Mouse (Mus musculus): ENCODE measurements around the gene Ubqln4. TPM values are rescaled to one million over a fixed set of nuclear protein-coding genes. Genes with fewer than 3 reads are reported as not detected.

Gene Ubqln4
- total RNA-seq, 1 experiment = 103 TPM

DNA sequence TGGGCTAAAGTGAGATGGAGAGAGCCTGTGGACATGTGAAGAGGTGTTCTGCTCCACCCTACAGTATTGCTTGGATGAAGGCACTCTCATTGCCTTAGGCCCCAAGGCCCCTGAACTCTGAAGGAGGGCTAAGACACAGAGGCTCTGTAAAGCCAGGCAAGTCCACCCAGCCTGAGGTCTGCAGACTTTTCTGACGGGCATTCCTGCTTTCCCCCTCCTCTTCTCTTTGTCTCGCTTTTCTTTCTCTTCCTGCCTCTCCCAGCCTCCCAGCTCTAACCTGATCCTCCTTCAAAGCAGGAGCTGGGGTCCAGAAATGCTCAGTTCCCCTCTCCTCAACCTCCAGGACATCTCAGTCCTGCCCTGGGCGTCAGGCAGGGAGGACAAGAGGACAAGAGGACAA, 18.6 kb upstream of the Ubqln4 start:
- TF ChIP-seq CHD2 (IDR thresholded peaks at IDR 0.05; ENCODE audit: low read depth, low read length) = no peak
- TF ChIP-seq MAFK (IDR thresholded peaks at IDR 0.05; ENCODE audit: insufficient read depth, low read depth, low read length) = no peak
- no peak for TF ChIP-seq ZNF384 (IDR thresholded peaks at IDR 0.05; ENCODE audit: low read depth, low read length)
- no peak for TF ChIP-seq HCFC1 (IDR thresholded peaks at IDR 0.05; ENCODE audit: borderline replicate concordance, insufficient read depth, low read length)
- no peak for TF ChIP-seq ZC3H11A (IDR thresholded peaks at IDR 0.05; ENCODE audit: borderline replicate concordance, low read depth, low read length)
- Histone ChIP-seq H3K36me3 (ENCODE audit: control insufficient read depth, insufficient read depth, low read length, poor library complexity, severe bottlenecking) (peaks cover 23% of the 10 kb centered on the region), H3K4me3 (ENCODE audit: insufficient read depth in 1 of 2, low read depth in 1 of 2, low read length in 2 of 2, poor library complexity in 1 of 2, severe bottlenecking in 1 of 2) (no peak overlapping the region), H3K9ac (ENCODE audit: insufficient read depth, low read depth, low read length, poor library complexity, severe bottlenecking) (no peak overlapping the region), H3K27ac (ENCODE audit: insufficient read depth, low read depth, low read length, poor library complexity, severe bottlenecking) (no peak overlapping the region), H3K4me1 (ENCODE audit: control insufficient read depth in 2 of 2, insufficient read depth in 2 of 2, low read length in 2 of 2, poor library complexity in 1 of 2) (peaks cover 5 to 33% of the 10 kb centered on the region in 2 experiments), H3K9me3 (ENCODE audit: control insufficient read depth, insufficient read depth, low read depth, low read length) (no peaks in the 10 kb centered on the region)
- in situ Hi-C loops (cut with MboI; ENCODE audit: low sequenced_read_pairs in 2 of 2, unreplicated experiment in 2 of 2) = no loop called here
- DNase-seq (ENCODE audit: low read depth, low spot score) = no peak

DNA sequence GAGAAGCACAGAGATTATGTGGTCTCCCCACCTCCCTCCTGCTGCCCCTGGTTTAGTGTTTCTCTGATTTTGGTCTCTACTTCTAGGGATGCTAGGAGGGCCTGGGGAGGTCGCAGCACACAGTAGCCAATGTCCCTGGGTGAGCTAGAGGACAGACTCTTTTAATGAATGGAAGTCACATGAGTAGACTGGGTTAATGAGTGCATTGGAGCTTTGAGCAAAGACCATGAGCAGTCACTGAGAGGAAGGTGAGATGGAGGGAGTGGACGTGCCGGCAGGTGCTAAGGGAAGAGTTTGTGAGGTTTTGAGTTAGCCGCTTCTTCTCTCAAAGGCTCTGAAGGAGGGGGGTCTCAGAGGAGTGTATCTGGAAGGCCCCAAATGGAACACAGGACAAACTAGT, 18.0 kb upstream of the Ubqln4 start:
- Histone ChIP-seq H3K36me3 (ENCODE audit: control insufficient read depth, insufficient read depth, low read length, poor library complexity, severe bottlenecking) (peaks cover 23% of the 10 kb centered on the region), H3K27ac (ENCODE audit: insufficient read depth, low read depth, low read length, poor library complexity, severe bottlenecking) (no peak overlapping the region), H3K4me3 (ENCODE audit: insufficient read depth in 1 of 2, low read depth in 1 of 2, low read length in 2 of 2, poor library complexity in 1 of 2, severe bottlenecking in 1 of 2) (peak overlapping the region; percentile 1 to 54; a peak in 1 of 4 replicates), H3K9me3 (ENCODE audit: control insufficient read depth, insufficient read depth, low read depth, low read length) (no peaks in the 10 kb centered on the region), H3K4me1 (ENCODE audit: control insufficient read depth in 2 of 2, insufficient read depth in 2 of 2, low read length in 2 of 2, poor library complexity in 1 of 2) (peaks cover 5 to 37% of the 10 kb centered on the region in 2 experiments), H3K9ac (ENCODE audit: insufficient read depth, low read depth, low read length, poor library complexity, severe bottlenecking) (no peak overlapping the region; the same call in 1 of the 2 replicates)
- DNase-seq (ENCODE audit: low read depth, low spot score) = no peak
- TF ChIP-seq HCFC1 (IDR thresholded peaks at IDR 0.05; ENCODE audit: borderline replicate concordance, insufficient read depth, low read length) = no peak
- in situ Hi-C loops (cut with MboI; ENCODE audit: low sequenced_read_pairs in 2 of 2, unreplicated experiment in 2 of 2) = no loop called here

DNA sequence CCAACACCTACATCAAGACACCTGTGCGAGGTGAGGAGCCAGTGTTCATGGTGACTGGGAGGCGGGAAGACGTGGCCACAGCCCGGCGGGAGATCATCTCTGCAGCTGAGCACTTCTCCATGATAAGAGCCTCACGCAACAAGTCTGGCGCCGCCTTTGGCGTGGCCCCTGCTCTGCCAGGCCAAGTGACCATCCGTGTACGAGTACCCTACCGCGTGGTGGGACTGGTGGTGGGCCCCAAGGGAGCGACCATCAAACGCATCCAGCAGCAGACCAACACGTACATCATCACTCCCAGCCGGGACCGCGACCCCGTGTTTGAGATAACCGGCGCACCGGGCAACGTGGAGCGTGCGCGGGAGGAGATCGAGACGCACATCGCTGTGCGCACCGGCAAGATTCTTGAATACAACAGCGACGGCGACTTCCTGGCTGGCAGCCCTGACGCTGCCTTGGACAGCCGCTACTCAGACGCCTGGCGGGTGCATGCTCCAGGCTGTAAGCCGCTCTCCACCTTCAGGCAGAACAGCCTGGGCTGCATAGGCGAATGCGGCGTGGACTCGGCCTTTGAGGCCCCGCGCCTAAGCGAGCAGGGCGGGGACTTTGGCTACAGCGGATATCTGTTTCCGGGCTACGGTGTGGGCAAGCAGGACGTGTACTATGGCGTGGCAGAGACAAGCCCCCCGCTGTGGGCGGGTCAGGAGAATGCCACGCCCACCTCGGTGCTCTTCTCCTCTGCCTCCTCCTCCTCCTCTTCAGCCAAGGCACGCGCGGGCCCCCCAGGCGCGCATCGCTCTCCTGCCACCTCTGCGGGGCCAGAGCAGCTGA, 17.2 kb upstream of the Ubqln4 start:
- peaks cover 5 to 41% of the 10 kb centered on the region in 2 experiments for H3K4me1 ChIP-seq (ENCODE audit: control insufficient read depth in 2 of 2, insufficient read depth in 2 of 2, low read length in 2 of 2, poor library complexity in 1 of 2)
- no peak overlapping the region for H3K27ac ChIP-seq (ENCODE audit: insufficient read depth, low read depth, low read length, poor library complexity, severe bottlenecking)
- no peak for DNase-seq (ENCODE audit: low read depth, low spot score)
- peak overlapping the region; percentile 41 to 54 for H3K4me3 ChIP-seq (ENCODE audit: insufficient read depth in 1 of 2, low read depth in 1 of 2, low read length in 2 of 2, poor library complexity in 1 of 2, severe bottlenecking in 1 of 2)
- no peak for TF ChIP-seq ZC3H11A (IDR thresholded peaks at IDR 0.05; ENCODE audit: borderline replicate concordance, low read depth, low read length)
- in situ Hi-C loops (cut with MboI; ENCODE audit: low sequenced_read_pairs in 2 of 2, unreplicated experiment in 2 of 2) = no loop called here
- peaks cover 23% of the 10 kb centered on the region for H3K36me3 ChIP-seq (ENCODE audit: control insufficient read depth, insufficient read depth, low read length, poor library complexity, severe bottlenecking)
- peak overlapping the region; percentile 22 for H3K9ac ChIP-seq (ENCODE audit: insufficient read depth, low read depth, low read length, poor library complexity, severe bottlenecking)
- H3K9me3 ChIP-seq (ENCODE audit: control insufficient read depth, insufficient read depth, low read depth, low read length) = no peaks in the 10 kb centered on the region

DNA sequence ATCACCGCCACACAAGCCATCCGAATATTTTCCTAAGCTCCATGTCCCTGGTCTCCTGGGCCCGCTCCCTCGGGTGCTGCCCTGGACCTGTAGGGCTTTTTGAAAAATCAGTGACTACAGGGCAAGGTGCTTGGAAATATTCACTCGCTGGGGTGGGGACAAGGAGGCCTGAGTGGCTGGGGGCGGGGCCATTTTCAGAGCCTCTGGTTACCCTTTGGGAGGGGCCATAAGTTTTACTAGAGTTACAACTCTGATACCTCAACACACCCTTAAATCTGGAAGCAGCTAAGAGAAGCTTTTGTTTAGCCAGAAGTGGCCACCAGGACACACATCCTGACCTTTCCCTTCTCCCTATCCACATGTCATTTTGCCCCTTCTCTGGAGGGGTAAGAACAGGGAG, 16.4 kb upstream of the Ubqln4 start:
- TF ChIP-seq ZNF384 (IDR thresholded peaks at IDR 0.05; ENCODE audit: low read depth, low read length) (no peak), HCFC1 (IDR thresholded peaks at IDR 0.05; ENCODE audit: borderline replicate concordance, insufficient read depth, low read length) (no peak), MAFK (IDR thresholded peaks at IDR 0.05; ENCODE audit: insufficient read depth, low read depth, low read length) (no peak), ZC3H11A (IDR thresholded peaks at IDR 0.05; ENCODE audit: borderline replicate concordance, low read depth, low read length) (no peak), CHD2 (IDR thresholded peaks at IDR 0.05; ENCODE audit: low read depth, low read length) (no peak)
- Histone ChIP-seq H3K4me3 (ENCODE audit: insufficient read depth in 1 of 2, low read depth in 1 of 2, low read length in 2 of 2, poor library complexity in 1 of 2, severe bottlenecking in 1 of 2) (peak overlapping the region; percentile 41 to 54), H3K27ac (ENCODE audit: insufficient read depth, low read depth, low read length, poor library complexity, severe bottlenecking) (no peak overlapping the region), H3K9ac (ENCODE audit: insufficient read depth, low read depth, low read length, poor library complexity, severe bottlenecking) (no peak overlapping the region), H3K36me3 (ENCODE audit: control insufficient read depth, insufficient read depth, low read length, poor library complexity, severe bottlenecking) (peaks cover 25% of the 10 kb centered on the region), H3K9me3 (ENCODE audit: control insufficient read depth, insufficient read depth, low read depth, low read length) (no peaks in the 10 kb centered on the region), H3K4me1 (ENCODE audit: control insufficient read depth in 2 of 2, insufficient read depth in 2 of 2, low read length in 2 of 2, poor library complexity in 1 of 2) (peaks cover 5 to 43% of the 10 kb centered on the region in 2 experiments)
- in situ Hi-C loops (cut with MboI; ENCODE audit: low sequenced_read_pairs in 2 of 2, unreplicated experiment in 2 of 2) = no loop called here
- no peak for DNase-seq (ENCODE audit: low read depth, low spot score)
